Mouse (Mus musculus) stomach, postnatal 0 days (tissue): Measurements from ENCODE around the gene Pdzd4. TPM values are rescaled to one million over a fixed set of nuclear protein-coding genes. Genes with fewer than 3 reads are reported as not detected.

Experiments used
- ATAC-seq: fragments of 200-750 bp; cut with Nextera tagmentation; 2 replicates; pipeline ENCODE4 v1.8.0; 2017; ENCODE audit not compliant: low FRiP score, low TSS enrichment
- DNase-seq: peaks from one replicate; pipeline ENCODE4 v3.0.0-alpha.2; 2016; ENCODE audit warnings: low spot score
- H3K27ac ChIP-seq: fragments of 300-500 bp; sonication (generic); replicated peaks from 2 replicates; pipeline ENCODE4 v1.5.1; 2014; ENCODE audit warnings: mild to moderate bottlenecking, control low read depth
- H3K27me3 ChIP-seq: fragments of 300-500 bp; sonication (generic); 2 replicates; pipeline ENCODE4 v1.6.1; 2014; ENCODE audit warnings: low read length; ENCODE audit not compliant: control insufficient read depth, insufficient read depth
- H3K36me3 ChIP-seq: fragments of 300-500 bp; sonication (generic); 2 replicates; pipeline ENCODE4 v1.6.1; 2014; ENCODE audit warnings: low read length, mixed read lengths; ENCODE audit not compliant: control insufficient read depth, insufficient read depth
- H3K4me1 ChIP-seq: fragments of 300-500 bp; sonication (generic); replicated peaks from 2 replicates; pipeline ENCODE4 v1.6.1; 2014; ENCODE audit warnings: antibody characterized with exemption; ENCODE audit not compliant: control insufficient read depth, insufficient read depth
- H3K4me2 ChIP-seq: fragments of 300-500 bp; sonication (generic); replicated peaks from 2 replicates; pipeline ENCODE4 v1.6.1; 2014; ENCODE audit warnings: low read depth, mild to moderate bottlenecking, control low read depth, moderate library complexity
- H3K4me3 ChIP-seq: fragments of 300-500 bp; sonication (generic); 2 replicates; pipeline ENCODE4 v1.5.1; 2014; ENCODE audit warnings: low read depth, low read length, control low read depth
- H3K9ac ChIP-seq: fragments of 300-500 bp; sonication (generic); 2 replicates; pipeline ENCODE4 v1.6.1; 2014; ENCODE audit warnings: mild to moderate bottlenecking, low read length, control low read depth, mixed read lengths
- H3K9me3 ChIP-seq: fragments of 300-500 bp; sonication (generic); 2 replicates; pipeline ENCODE4 v1.6.1; 2016; ENCODE audit warnings: low read length; ENCODE audit not compliant: control insufficient read depth
- CTCF ChIP-seq: IDR thresholded peaks from 2 replicates; pipeline ENCODE4 v1.5.1; 2016; ENCODE audit warnings: antibody characterized with exemption, low read depth, mild to moderate bottlenecking, moderate library complexity
- EP300 ChIP-seq: optimal IDR thresholded peaks from 2 replicates; pipeline ENCODE3; 2016; ENCODE audit warnings: antibody characterized with exemption
- WGBS: fragments of 180-500 bp; shearing (Covaris S2); extraction: QIAGEN DNeasy Blood & Tissue Kit; methylation state at CpG from one replicate; pipeline ENCODE4 v1.1.7; 2014; 5-methylcytosine and 5-hydroxymethylcytosine counted together
- polyA plus RNA-seq: library from polyadenylated mRNA; unstranded; fragments of >200 nt; fragmentation: Nextera tagmentation; extraction: Ambion mirVana; gene quantifications from 2 replicates; pipeline ENCODE4 v1.2.1, GENCODE M21; 2015

Pdzd4 gene
- polyA plus RNA-seq, 1 experiment from 2014 or later: 0.38 TPM

DNA sequence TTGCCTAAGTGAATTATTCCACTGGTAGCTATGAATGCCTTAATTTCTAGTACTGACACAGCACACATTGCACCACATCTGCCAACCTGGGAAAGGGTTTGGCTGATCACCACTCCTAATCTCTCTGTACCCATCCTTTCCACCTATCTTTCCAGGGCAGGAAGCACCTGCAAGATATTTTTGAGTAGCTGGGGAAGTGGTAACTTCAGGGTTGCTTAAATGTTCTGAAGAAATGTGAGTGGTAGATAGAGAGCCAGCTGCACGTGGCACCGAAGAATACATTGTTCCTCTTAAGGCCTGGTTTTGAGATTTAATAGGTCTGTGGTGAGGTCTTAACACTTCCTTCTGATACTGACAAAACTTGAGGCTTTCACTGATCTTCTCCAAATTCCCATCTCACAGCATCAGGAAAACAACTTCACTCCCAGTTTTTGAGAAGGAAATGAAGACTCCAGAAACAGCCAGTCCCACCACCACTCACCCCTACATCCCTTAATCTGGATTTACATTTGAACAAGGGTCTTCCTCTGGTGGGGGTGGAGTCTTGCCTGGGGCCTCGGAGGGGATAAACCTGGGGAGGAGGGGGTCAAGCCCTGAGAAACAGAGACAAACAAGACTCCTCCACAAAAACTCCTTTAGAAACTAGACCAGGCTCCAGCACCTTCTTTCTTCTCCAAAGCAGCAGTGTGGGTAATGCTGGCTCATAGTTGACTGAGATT lies 8.0 kb downstream of the Pdzd4 start:
- DNase-seq (no peak), ATAC-seq (no peak)
- WGBS: 51% methylated on average over 3 of the region's 3 CpGs
- H3K4me2 ChIP-seq: no peak overlapping the region
- TF ChIP-seq CTCF (no peak), EP300 (no peak)
- no peaks in the 10 kb centered on the region for H3K36me3 ChIP-seq
- H3K27me3 ChIP-seq: no peaks in the 10 kb centered on the region
- no peak overlapping the region for H3K4me3 ChIP-seq
- no peak overlapping the region for H3K27ac ChIP-seq
- H3K9me3 ChIP-seq: no peaks in the 10 kb centered on the region
- no peaks in the 10 kb centered on the region for H3K4me1 ChIP-seq
- no peak overlapping the region for H3K9ac ChIP-seq

DNA sequence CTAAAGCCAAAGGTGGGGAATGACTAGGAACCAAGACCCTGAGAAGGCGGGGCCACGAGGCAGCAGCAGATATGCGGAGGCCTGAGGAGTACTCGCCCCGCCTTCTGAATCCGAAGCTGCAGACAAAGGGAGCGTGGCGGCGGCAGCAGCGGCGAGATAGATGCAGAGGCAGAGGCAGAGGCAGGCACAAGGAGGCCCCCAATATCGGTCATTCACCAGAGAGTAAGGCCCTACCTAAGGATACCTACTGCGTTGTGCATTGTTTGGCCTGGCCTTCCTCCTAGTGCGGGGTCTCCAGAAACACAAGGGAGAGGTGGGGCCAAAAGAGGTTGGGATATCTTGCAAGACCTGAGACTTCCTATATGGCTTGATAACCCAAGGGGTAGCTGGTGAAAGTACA lies 9.7 kb downstream of the Pdzd4 start:
- Histone ChIP-seq H3K9ac (0 out of 2 replicates have a peak overlapping the region, but pooled peaks have one; percentile 8), H3K4me2 (peak overlapping the region; percentile 23; the same call in 1 of the 2 replicates), H3K4me1 (no peaks in the 10 kb centered on the region), H3K9me3 (no peaks in the 10 kb centered on the region), H3K36me3 (no peaks in the 10 kb centered on the region), H3K27ac (no peak overlapping the region), H3K4me3 (no peak overlapping the region), H3K27me3 (no peaks in the 10 kb centered on the region)
- no peak for DNase-seq
- ATAC-seq: no peak
- TF ChIP-seq EP300 (no peak), CTCF (no peak)
- 15% methylated on average over 14 of the region's 14 CpGs for WGBS

DNA sequence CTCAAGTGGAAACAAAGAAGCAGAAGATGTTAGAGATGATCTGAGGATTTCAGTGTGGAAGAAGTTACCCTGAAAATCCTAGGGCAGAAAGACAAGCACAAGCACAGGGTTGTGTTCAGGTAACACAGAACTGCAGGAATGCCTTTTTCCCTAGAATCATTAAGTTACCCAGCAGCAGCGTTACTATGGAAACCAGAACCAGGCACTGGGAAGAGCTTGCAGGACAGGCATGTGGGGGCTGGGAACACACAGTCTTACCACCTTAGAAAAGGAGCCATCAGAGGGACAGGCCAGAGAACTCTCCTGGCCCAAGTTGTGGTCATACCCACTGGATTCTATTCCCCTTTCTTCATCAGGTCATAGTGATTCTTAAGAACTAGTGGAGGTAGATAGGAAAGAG lies 19.0 kb downstream of the Pdzd4 start:
- H3K36me3 ChIP-seq: no peaks in the 10 kb centered on the region
- 46% methylated on average over 1 of the region's 1 CpGs for WGBS
- no peaks in the 10 kb centered on the region for H3K4me1 ChIP-seq
- H3K4me3 ChIP-seq: no peak overlapping the region
- H3K9ac ChIP-seq: no peak overlapping the region
- no peak overlapping the region for H3K4me2 ChIP-seq
- DNase-seq: no peak
- H3K27ac ChIP-seq: no peak overlapping the region
- ATAC-seq: no peak
- H3K27me3 ChIP-seq: no peaks in the 10 kb centered on the region
- no peak for TF ChIP-seq CTCF
- no peak for TF ChIP-seq EP300
- H3K9me3 ChIP-seq: no peaks in the 10 kb centered on the region

DNA sequence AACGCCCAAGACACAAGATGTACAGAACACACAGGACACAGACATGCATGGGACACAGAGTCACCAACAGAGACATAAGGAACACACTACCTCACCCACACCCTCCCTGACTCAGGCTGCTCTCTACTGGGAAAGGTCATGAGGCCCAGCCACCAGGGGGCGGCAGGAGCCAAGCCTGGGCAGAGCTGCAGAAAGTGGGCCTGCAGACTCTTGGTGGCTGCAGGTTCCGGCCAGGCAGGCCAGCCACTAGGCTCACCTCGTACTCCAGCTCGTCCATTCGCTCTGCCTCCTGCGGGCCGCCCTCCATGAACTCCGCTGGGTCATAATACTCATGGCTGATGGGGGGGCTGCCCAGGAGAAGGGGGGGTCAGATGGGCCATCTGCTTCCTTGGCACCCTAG lies 26.3 kb downstream of the Pdzd4 start:
- 50% methylated on average over 5 of the region's 9 CpGs for WGBS
- peak; percentile 81 for DNase-seq
- no peaks in the 10 kb centered on the region for H3K36me3 ChIP-seq
- no peak overlapping the region for H3K4me2 ChIP-seq
- TF ChIP-seq CTCF (peak; percentile 88), EP300 (no peak)
- H3K27me3 ChIP-seq: no peaks in the 10 kb centered on the region
- H3K9me3 ChIP-seq: no peaks in the 10 kb centered on the region
- peak; percentile 92 for ATAC-seq
- no peaks in the 10 kb centered on the region for H3K4me1 ChIP-seq
- H3K27ac ChIP-seq: no peak overlapping the region
- no peak overlapping the region for H3K9ac ChIP-seq
- no peak overlapping the region for H3K4me3 ChIP-seq

DNA sequence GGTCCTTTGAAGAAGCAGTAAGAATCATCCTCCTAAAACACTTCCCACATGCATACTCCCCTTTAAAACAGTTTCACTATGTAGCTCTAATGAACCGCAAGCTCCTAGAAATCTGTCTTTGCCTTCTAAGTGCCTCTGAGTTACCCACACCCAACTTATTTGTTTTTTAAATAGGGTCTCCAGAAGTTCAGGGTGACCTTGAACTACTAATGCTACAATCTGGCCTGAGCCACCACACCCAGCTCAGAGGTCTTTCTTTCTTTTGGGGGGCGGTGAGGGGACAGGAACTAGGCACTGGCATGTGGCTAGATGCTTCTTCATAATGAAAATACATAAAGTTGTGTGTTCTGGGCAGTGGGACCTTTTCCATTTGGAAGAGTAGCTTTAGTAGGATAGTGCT lies 27.3 kb downstream of the Pdzd4 start:
- 83% methylated on average over 2 of the region's 2 CpGs for WGBS
- no peaks in the 10 kb centered on the region for H3K9me3 ChIP-seq

DNA sequence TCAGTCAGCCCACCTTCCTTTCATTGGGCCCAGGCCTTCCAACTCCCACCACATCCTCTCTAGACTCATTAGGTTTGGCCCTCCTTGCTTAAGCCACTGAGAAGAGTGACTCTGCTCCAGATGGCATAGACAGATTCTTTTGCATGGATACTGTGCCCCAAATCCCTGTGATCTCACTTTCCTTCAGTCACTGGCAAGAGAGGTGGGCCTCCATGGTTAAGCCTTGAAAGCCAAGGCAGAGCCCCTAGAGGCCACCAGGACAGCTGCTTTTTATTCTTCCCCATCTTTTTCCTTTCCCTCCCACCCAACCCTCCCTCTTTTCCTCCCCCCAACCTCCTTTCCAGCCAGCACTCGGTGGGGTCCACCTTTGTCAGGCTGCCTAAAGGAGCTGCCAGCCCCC lies 31.3 kb downstream of the Pdzd4 start:
- H3K4me3 ChIP-seq: no peak overlapping the region
- no peak overlapping the region for H3K4me2 ChIP-seq
- no peak for ATAC-seq
- no peaks in the 10 kb centered on the region for H3K36me3 ChIP-seq
- H3K9ac ChIP-seq: no peak overlapping the region
- no peak overlapping the region for H3K27ac ChIP-seq
- no peak for TF ChIP-seq EP300
- no peak for TF ChIP-seq CTCF
- DNase-seq: no peak
- no peaks in the 10 kb centered on the region for H3K27me3 ChIP-seq
- H3K9me3 ChIP-seq: no peaks in the 10 kb centered on the region
- WGBS: 38% methylated on average over 1 of the region's 1 CpGs
- no peaks in the 10 kb centered on the region for H3K4me1 ChIP-seq

More for the DNA sequence above, 27.3 kb downstream of the Pdzd4 start:
- Histone ChIP-seq H3K9ac (no peak overlapping the region), H3K27ac (no peak overlapping the region), H3K4me2 (no peak overlapping the region), H3K36me3 (no peaks in the 10 kb centered on the region), H3K4me3 (no peak overlapping the region), H3K27me3 (no peaks in the 10 kb centered on the region), H3K4me1 (no peaks in the 10 kb centered on the region)
- DNase-seq: no peak
- ATAC-seq: no peak
- TF ChIP-seq CTCF (no peak), EP300 (no peak)
